Mouse (Mus musculus): ENCODE measurements at regions not wholly inside any gene's neighbourhood (a gene's known extent, or its start where the extent isn't known, plus 50 kb on each side); places are given as distances from the start of the nearest gene placed in this dataset.

DNA sequence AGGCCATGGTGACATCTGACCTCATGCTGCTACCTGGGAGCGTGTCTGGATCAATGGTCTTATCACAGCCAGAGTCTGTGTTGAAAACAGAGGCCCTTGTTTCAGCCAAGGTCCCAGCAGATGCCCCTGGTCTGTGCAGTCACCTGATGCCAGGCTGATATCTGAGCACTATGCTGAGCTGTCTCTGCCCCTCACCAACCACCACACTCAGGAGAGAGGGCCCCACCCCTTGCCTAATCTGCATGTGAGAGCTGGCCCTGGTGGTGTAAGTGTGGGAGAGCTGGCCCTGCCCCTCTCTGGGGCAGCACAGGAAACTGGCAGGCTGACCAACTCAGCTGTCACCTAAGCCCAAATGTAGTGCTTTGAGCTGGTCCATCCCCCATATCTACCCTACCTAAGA is 210.5 kb upstream of the A1bg start:
- Histone ChIP-seq H3K4me2 (ENCODE audit: insufficient read depth, low read depth, poor library complexity, severe bottlenecking) (no peak overlapping the region), H3K9me3 (replicated peaks; ENCODE audit: low read length) (no peaks in the 10 kb centered on the region), H3K9ac (ENCODE audit: insufficient read depth, low read depth) (no peak overlapping the region), H3K4me3 (replicated peaks in 1 of 3; ENCODE audit: low read depth in 2 of 3, low read length in 2 of 3, poor library complexity in 1 of 3) (no peak overlapping the region), H3K4me1 (ENCODE audit: control insufficient read depth in 1 of 2, insufficient read depth in 2 of 2) (peaks cover 0 to 19% of the 10 kb centered on the region in 2 experiments; a peak in 2 of 4 replicates), H3K36me3 (replicated peaks in 1 of 2; ENCODE audit: control insufficient read depth in 1 of 2, insufficient read depth in 1 of 2, low read length in 1 of 2) (no peaks in the 10 kb centered on the region), H3K79me2 (replicated peaks; ENCODE audit: control insufficient read depth, extremely low read depth, insufficient read depth, poor library complexity, severe bottlenecking) (no peaks in the 10 kb centered on the region), H3K27ac (ENCODE audit: insufficient read depth, low read depth) (no peak overlapping the region), H3K27me3 (replicated peaks) (no peaks in the 10 kb centered on the region)
- DNase-seq (ENCODE audit: extremely low read depth), result no peak
- TF ChIP-seq KAT2A (IDR thresholded peaks at IDR 0.05; ENCODE audit: insufficient replicate concordance, low read length) (no peak), EP300 (IDR thresholded peaks at IDR 0.05; ENCODE audit: low read length) (no peak), NRF1 (IDR thresholded peaks at IDR 0.05; ENCODE audit: low read depth, low read length) (no peak)
- dilution Hi-C loops (cut with MboI; ENCODE audit: extremely low pct_ligation_motif_present, extremely low pct_unique_long_range_greater_than_20kb, low sequenced_read_pairs) (no loop called here), in situ Hi-C loops (cut with MboI; ENCODE audit: low pct_ligation_motif_present, low pct_unique_long_range_greater_than_20kb, low sequenced_read_pairs) (no loop called here)

DNA sequence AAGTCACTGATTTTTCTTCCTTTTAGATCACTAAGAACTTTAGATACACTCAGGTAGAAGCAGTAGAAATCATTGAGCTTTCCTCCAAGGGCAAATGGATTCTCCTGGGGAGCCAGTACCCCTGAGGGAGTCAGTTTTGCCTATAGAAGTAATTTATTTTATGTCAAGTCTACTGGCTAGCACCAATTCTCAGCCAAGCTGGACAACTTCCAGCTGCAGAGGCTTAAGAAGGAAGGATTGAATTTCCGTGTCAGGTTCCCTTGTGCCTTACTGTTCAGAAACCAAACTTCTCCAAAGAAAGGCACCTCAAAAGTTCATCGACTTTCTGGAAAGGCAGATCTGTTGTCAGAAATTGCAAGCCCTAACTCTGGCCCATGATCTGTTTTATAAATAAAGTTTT is 205.2 kb upstream of the A1bg start:
- Histone ChIP-seq H3K4me2 (ENCODE audit: insufficient read depth, low read depth, poor library complexity, severe bottlenecking) (no peak overlapping the region), H3K4me3 (replicated peaks in 1 of 3; ENCODE audit: low read depth in 2 of 3, low read length in 2 of 3, poor library complexity in 1 of 3) (no peak overlapping the region), H3K79me2 (replicated peaks; ENCODE audit: control insufficient read depth, extremely low read depth, insufficient read depth, poor library complexity, severe bottlenecking) (no peaks in the 10 kb centered on the region), H3K27ac (ENCODE audit: insufficient read depth, low read depth) (no peak overlapping the region), H3K36me3 (replicated peaks in 1 of 2; ENCODE audit: control insufficient read depth in 1 of 2, insufficient read depth in 1 of 2, low read length in 1 of 2) (no peaks in the 10 kb centered on the region), H3K27me3 (replicated peaks) (no peaks in the 10 kb centered on the region), H3K9me3 (replicated peaks; ENCODE audit: low read length) (no peaks in the 10 kb centered on the region), H3K4me1 (ENCODE audit: control insufficient read depth in 1 of 2, insufficient read depth in 2 of 2) (no peaks in the 10 kb centered on the region), H3K9ac (ENCODE audit: insufficient read depth, low read depth) (no peak overlapping the region)
- in situ Hi-C loops (cut with MboI; ENCODE audit: low pct_ligation_motif_present, low pct_unique_long_range_greater_than_20kb, low sequenced_read_pairs), result no loop called here
- no peak for DNase-seq (ENCODE audit: extremely low read depth)
- TF ChIP-seq TBP (conservative IDR thresholded peaks at IDR 0.05; ENCODE audit: low read depth, low read length) (no peak), ZC3H11A (IDR thresholded peaks at IDR 0.05; ENCODE audit: low read depth, low read length) (no peak), JUND (conservative IDR thresholded peaks at IDR 0.05; ENCODE audit: low read depth, low read length) (no peak), MAX (IDR thresholded peaks at IDR 0.05; ENCODE audit: low read length) (no peak), USF1 (IDR thresholded peaks at IDR 0.05; ENCODE audit: low read depth, low read length) (no peak), JUN (IDR thresholded peaks at IDR 0.05; ENCODE audit: insufficient read depth, low read depth, low read length) (no peak), NELFE (IDR thresholded peaks at IDR 0.05; ENCODE audit: low read depth, low read length) (no peak), RCOR1 (conservative IDR thresholded peaks at IDR 0.05; ENCODE audit: low read depth, low read length) (no peak), NRF1 (IDR thresholded peaks at IDR 0.05; ENCODE audit: low read depth, low read length) (no peak), E2F4 (IDR thresholded peaks at IDR 0.05; ENCODE audit: insufficient replicate concordance, low read depth, low read length) (no peak), CHD2 (IDR thresholded peaks at IDR 0.05; ENCODE audit: low read length) (no peak), EP300 (IDR thresholded peaks at IDR 0.05; ENCODE audit: low read length) (no peak), TCF12 (IDR thresholded peaks at IDR 0.05; ENCODE audit: low read depth, low read length) (no peak), ELF1 (IDR thresholded peaks at IDR 0.05; ENCODE audit: low read depth, low read length) (no peak), GABPA (IDR thresholded peaks at IDR 0.05; ENCODE audit: insufficient replicate concordance, low read depth, low read length) (no peak), MAFK (IDR thresholded peaks at IDR 0.05; ENCODE audit: insufficient replicate concordance, low read length) (no peak), UBTF (IDR thresholded peaks at IDR 0.05; ENCODE audit: low read depth, low read length) (no peak), CTCF (conservative IDR thresholded peaks at IDR 0.05 in 1 of 2, IDR thresholded peaks at IDR 0.05 in 1 of 2; ENCODE audit: low read depth in 2 of 2, low read length in 2 of 2) (no peak)
- dilution Hi-C loops (cut with MboI; ENCODE audit: extremely low pct_ligation_motif_present, extremely low pct_unique_long_range_greater_than_20kb, low sequenced_read_pairs), result no loop called here

Data from CH12.LX (cell line).